Mouse (Mus musculus): ENCODE measurements around the gene Tspyl1. TPM values are rescaled to one million over a fixed set of nuclear protein-coding genes. Genes with fewer than 3 reads are reported as not detected.
A peak's percentile ranks its signal among the peaks of the same experiment; 100 is the strongest.
"Not testable (repeated sequence)": the region's sequence is repeated elsewhere in the genome, so short reads cannot be mapped to it uniquely, and the experiment has no call there.

Tspyl1 gene
- 81.0 and 83.2 TPM in 2 replicates for polyA plus RNA-seq (2015; fragmentation: Nextera tagmentation; extraction: Ambion mirVana)

- no peaks in the 10 kb centered on the region for H3K9me3 ChIP-seq
- peak within 1 kb of the TSS; percentile 57 for H3K4me2 ChIP-seq
- ATAC-seq (ENCODE audit: insufficient number of reproducible peaks, low FRiP score, low TSS enrichment, low read depth): peak; percentile 94
- H3K27me3 ChIP-seq: no peaks in the 10 kb centered on the region
- H3K4me3 ChIP-seq: peak within 1 kb of the TSS; percentile 96
- peaks cover under 1% of the 10 kb centered on the region; the same call in 1 of the 2 replicates for H3K36me3 ChIP-seq
- WGBS: under 1% methylated on average over 38 of the region's 38 CpGs
- H3K4me1 ChIP-seq: peaks cover 21% of the 10 kb centered on the region
- H3K27ac ChIP-seq: peak within 1 kb of the TSS; percentile 90
- H3K9ac ChIP-seq: peak within 1 kb of the TSS; percentile 92
Measured at GRCm38 (mm10) chr10:34281962-34282388, at the start of gene Tspyl1. Tspyl1 (plus strand) TSS chr10:34282190.

DNA sequence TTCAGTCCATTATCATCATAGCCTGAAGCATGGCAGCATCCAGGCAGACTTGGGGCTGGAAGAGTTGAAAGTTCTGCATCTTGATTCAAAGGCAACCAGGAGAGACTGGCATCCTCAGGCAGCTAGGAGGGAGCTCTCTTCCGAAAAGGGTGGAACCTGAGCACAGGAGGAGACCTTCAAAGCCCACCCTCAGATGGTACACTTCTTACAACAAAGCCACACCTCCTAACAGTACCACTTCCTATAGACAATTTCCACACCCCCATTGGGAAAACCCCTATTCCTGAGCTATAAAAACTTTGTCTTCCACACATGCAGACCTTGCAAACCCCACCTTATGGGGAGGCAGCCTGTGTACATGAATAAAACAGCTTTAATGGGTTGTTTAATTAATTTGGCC lies 48.6 kb upstream of the Tspyl1 start:
- H3K4me3 ChIP-seq: no peak overlapping the region
- H3K27ac ChIP-seq: no peak overlapping the region
- H3K9ac ChIP-seq: no peak overlapping the region
- H3K4me2 ChIP-seq: no peak overlapping the region
- no peak for ATAC-seq (ENCODE audit: insufficient number of reproducible peaks, low FRiP score, low TSS enrichment, low read depth)
- H3K27me3 ChIP-seq: no peaks in the 10 kb centered on the region
- H3K4me1 ChIP-seq: no peaks in the 10 kb centered on the region
- 75% methylated on average over 1 of the region's 1 CpGs for WGBS
- no peaks in the 10 kb centered on the region for H3K9me3 ChIP-seq
- no peaks in the 10 kb centered on the region for H3K36me3 ChIP-seq

DNA sequence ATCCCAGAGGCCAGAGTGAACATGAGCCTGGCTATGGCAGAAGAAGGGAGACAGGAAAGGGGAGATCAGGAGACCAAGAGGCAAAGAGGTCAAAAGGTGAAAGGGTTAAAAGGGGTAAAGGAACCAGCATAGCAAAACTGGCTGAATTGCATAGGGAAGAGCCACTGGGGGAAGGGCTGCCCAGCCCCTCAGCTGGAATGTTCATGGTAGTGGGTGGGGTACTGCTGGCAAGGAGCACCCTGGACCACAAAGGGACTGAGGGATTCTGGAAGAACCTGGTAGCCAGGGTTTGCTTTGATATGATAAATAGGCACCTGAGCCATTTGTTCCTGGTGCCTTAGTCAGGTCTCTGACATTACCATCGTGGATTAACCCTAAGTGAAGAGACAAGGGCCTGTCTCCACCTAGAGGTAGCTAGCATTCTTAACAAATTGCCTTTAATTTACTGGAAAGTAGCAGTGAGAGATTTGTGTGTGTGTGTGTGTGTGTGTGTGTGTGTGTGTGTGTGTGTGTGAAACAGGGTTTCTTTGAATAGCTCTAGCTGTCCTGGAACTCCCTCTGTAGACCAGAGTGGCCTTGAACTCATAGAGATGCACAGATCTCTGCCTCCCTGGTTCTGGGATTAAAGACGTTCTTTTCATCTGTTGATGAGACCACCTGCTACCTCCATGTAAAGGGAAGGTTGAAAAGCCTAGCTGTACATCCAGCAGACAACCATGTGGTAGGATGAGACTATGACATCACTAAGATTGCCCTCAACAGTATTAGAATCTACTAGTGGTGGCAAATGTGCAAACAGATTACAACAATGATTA lies 47.9 kb upstream of the Tspyl1 start:
- H3K9me3 ChIP-seq: no peaks in the 10 kb centered on the region
- no peaks in the 10 kb centered on the region for H3K27me3 ChIP-seq
- no peak overlapping the region for H3K4me2 ChIP-seq
- H3K4me1 ChIP-seq: no peaks in the 10 kb centered on the region
- H3K4me3 ChIP-seq: no peak overlapping the region
- H3K9ac ChIP-seq: no peak overlapping the region
- 25% methylated on average over 2 of the region's 2 CpGs for WGBS
- ATAC-seq (ENCODE audit: insufficient number of reproducible peaks, low FRiP score, low TSS enrichment, low read depth): no peak
- no peak overlapping the region for H3K27ac ChIP-seq
- H3K36me3 ChIP-seq: no peaks in the 10 kb centered on the region

DNA sequence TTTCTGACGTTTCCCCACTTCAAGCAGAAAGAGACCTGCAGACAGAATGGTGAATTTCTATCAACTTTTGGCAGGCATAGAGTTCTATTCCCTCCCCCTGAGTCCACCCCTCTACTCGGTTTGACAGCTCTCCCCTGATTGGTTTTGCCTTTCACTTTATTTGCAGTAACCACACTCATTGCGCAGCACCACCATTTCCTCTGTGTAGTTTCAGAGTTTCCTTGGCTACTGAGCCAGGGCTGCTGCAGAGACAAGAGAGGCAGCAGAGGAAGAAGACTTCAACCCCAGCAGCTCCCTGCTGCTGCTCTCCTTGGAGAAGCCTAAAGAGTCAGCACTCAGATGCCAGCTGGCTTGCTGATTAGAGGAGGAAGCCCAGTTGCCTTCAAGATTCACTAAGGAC lies 46.6 kb upstream of the Tspyl1 start:
- Histone ChIP-seq H3K9ac (no peak overlapping the region), H3K4me2 (no peak overlapping the region), H3K36me3 (no peaks in the 10 kb centered on the region), H3K9me3 (no peaks in the 10 kb centered on the region), H3K4me3 (no peak overlapping the region), H3K27ac (no peak overlapping the region), H3K27me3 (no peaks in the 10 kb centered on the region), H3K4me1 (no peaks in the 10 kb centered on the region)
- 26% methylated on average over 3 of the region's 3 CpGs for WGBS
- no peak for ATAC-seq (ENCODE audit: insufficient number of reproducible peaks, low FRiP score, low TSS enrichment, low read depth)

- no peak overlapping the region for H3K4me3 ChIP-seq
- no peak overlapping the region for H3K4me2 ChIP-seq
- WGBS: 76% methylated on average over 5 of the region's 5 CpGs
- H3K9ac ChIP-seq: no peak overlapping the region
- H3K36me3 ChIP-seq: no peaks in the 10 kb centered on the region
- H3K27ac ChIP-seq: no peak overlapping the region
- no peaks in the 10 kb centered on the region for H3K4me1 ChIP-seq
- no peak for ATAC-seq (ENCODE audit: insufficient number of reproducible peaks, low FRiP score, low TSS enrichment, low read depth)
- no peaks in the 10 kb centered on the region for H3K27me3 ChIP-seq
- no peaks in the 10 kb centered on the region for H3K9me3 ChIP-seq
Measured at GRCm38 (mm10) chr10:34236569-34236968, 45.4 kb upstream of the Tspyl1 start.

GRCm38 (mm10) chr10:34238536-34238935 lies 43.5 kb upstream of the Tspyl1 start:
- WGBS: 69% methylated on average over 4 of the region's 4 CpGs
- H3K4me1 ChIP-seq: no peaks in the 10 kb centered on the region
- H3K4me3 ChIP-seq: no peak overlapping the region
- no peaks in the 10 kb centered on the region for H3K9me3 ChIP-seq
- no peak overlapping the region for H3K4me2 ChIP-seq
- no peak overlapping the region for H3K27ac ChIP-seq
- no peak overlapping the region for H3K9ac ChIP-seq
- no peak for ATAC-seq (ENCODE audit: insufficient number of reproducible peaks, low FRiP score, low TSS enrichment, low read depth)
- H3K36me3 ChIP-seq: no peaks in the 10 kb centered on the region
- H3K27me3 ChIP-seq: no peaks in the 10 kb centered on the region

- Histone ChIP-seq H3K9me3 (no peaks in the 10 kb centered on the region), H3K27ac (no peak overlapping the region), H3K9ac (no peak overlapping the region), H3K27me3 (no peaks in the 10 kb centered on the region), H3K36me3 (no peaks in the 10 kb centered on the region), H3K4me1 (peaks cover 6% of the 10 kb centered on the region; the same call in 1 of the 2 replicates), H3K4me2 (no peak overlapping the region), H3K4me3 (no peak overlapping the region)
- 73% methylated on average over 5 of the region's 5 CpGs for WGBS
- ATAC-seq (ENCODE audit: insufficient number of reproducible peaks, low FRiP score, low TSS enrichment, low read depth): no peak
Measured at GRCm38 (mm10) chr10:34244745-34245144, 37.2 kb upstream of the Tspyl1 start.

- WGBS: 62% methylated on average over 2 of the region's 2 CpGs
- no peaks in the 10 kb centered on the region for H3K27me3 ChIP-seq
- no peak overlapping the region for H3K4me2 ChIP-seq
- peaks cover 6% of the 10 kb centered on the region; the same call in 1 of the 2 replicates for H3K4me1 ChIP-seq
- no peak for ATAC-seq (ENCODE audit: insufficient number of reproducible peaks, low FRiP score, low TSS enrichment, low read depth)
- H3K27ac ChIP-seq: no peak overlapping the region
- no peak overlapping the region for H3K4me3 ChIP-seq
- H3K9ac ChIP-seq: no peak overlapping the region
- no peaks in the 10 kb centered on the region for H3K9me3 ChIP-seq
- no peaks in the 10 kb centered on the region for H3K36me3 ChIP-seq
Measured at GRCm38 (mm10) chr10:34246106-34246505, 35.9 kb upstream of the Tspyl1 start.

DNA sequence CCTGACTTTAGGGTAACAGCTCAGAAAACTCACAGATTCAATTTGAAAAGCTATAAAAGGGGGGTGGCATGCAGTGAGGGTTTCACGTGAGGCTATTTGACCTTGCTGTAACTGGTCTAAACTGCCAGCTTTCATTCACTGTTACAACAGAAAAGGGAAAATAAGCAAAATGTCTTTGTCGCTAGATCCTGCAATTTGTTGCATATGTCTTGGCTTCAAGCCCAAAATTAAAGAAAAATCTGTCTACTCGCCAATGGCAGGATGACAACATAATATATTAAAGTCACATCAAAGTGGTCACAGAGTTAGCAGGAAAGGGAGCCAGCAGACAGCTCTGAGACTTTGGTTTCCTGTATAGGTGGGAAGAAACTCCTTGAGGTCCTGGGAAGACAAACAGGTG lies 34.2 kb upstream of the Tspyl1 start:
- Histone ChIP-seq H3K4me3 (no peak overlapping the region), H3K4me2 (no peak overlapping the region), H3K9ac (no peak overlapping the region), H3K27ac (0 out of 2 replicates have a peak overlapping the region, but pooled peaks have one; percentile 8), H3K4me1 (peaks cover 6% of the 10 kb centered on the region; the same call in 1 of the 2 replicates), H3K9me3 (no peaks in the 10 kb centered on the region), H3K27me3 (no peaks in the 10 kb centered on the region), H3K36me3 (no peaks in the 10 kb centered on the region)
- ATAC-seq (ENCODE audit: insufficient number of reproducible peaks, low FRiP score, low TSS enrichment, low read depth): no peak
- WGBS: 13% methylated on average over 3 of the region's 3 CpGs

DNA sequence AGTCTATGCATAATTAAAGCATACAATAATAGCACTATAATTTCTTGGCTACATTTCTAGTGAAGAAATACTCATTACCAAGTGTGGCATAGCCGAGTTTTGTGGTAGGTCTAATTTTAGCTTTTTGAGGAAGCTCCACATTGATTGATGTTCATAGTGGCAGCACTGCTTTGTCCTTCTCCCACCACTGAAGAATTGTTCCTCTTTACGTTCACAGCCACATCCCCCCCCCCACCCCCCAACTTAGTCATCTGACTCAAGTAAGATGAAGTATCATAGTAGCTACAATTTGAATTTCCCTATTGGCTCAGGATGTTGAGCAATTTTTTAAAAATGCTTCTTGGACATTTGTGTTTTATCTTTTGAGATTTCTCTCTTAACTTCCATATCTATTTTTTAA lies 32.4 kb upstream of the Tspyl1 start:
- no peak overlapping the region for H3K4me2 ChIP-seq
- H3K4me3 ChIP-seq: no peak overlapping the region
- no peak for ATAC-seq (ENCODE audit: insufficient number of reproducible peaks, low FRiP score, low TSS enrichment, low read depth)
- H3K4me1 ChIP-seq: peaks cover 6% of the 10 kb centered on the region; the same call in 1 of the 2 replicates
- no peak overlapping the region for H3K27ac ChIP-seq
- no peak overlapping the region for H3K9ac ChIP-seq
- no peaks in the 10 kb centered on the region for H3K9me3 ChIP-seq
- no peaks in the 10 kb centered on the region for H3K27me3 ChIP-seq
- H3K36me3 ChIP-seq: no peaks in the 10 kb centered on the region
- WGBS: 61% methylated on average over 2 of the region's 2 CpGs

DNA sequence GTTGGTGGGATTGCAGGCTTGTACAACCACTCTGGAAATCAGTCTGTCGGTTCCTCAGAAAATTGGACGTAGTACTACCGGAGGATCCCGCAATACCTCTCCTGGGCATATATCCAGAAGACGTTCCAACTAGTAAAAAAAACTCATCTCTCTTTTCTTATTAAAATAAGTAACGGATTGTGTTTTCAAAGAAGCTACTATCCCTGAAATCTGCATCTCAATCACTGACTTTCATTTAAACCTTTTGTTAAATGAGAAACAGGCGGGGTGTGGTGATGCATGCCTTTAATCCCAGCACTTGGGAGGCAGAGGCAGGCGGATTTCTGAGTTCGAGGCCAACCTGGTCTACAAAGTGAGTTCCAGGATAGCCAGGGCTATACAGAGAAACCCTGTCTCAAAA lies 29.2 kb upstream of the Tspyl1 start:
- not testable (repeated sequence) for H3K27ac ChIP-seq; H3K27me3 ChIP-seq; H3K9ac ChIP-seq; H3K4me2 ChIP-seq; H3K36me3 ChIP-seq; ATAC-seq (ENCODE audit: insufficient number of reproducible peaks, low FRiP score, low TSS enrichment, low read depth); H3K4me1 ChIP-seq; H3K9me3 ChIP-seq; H3K4me3 ChIP-seq
- 90% methylated on average over 9 of the region's 9 CpGs for WGBS

DNA sequence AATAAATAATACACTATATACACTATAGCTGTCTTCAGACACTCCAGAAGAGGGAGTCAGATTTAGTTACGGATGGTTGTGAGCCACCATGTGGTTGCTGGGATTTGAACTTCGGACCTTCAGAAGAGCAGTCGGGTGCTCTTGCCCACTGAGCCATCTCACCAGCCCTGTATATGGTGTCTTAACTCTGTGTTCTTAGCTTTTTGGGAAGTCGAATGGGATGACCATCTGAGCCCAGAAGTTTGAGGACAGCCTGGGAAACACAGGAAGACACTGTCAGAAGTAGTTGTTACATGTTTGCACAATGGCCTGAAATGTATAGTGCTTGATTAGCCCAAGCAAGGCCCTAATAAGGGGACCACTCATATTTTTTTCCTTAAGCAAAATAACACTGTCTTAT lies 16.9 kb upstream of the Tspyl1 start:
- no peaks in the 10 kb centered on the region for H3K36me3 ChIP-seq
- H3K4me2 ChIP-seq: no peak overlapping the region
- WGBS: 87% methylated on average over 4 of the region's 4 CpGs
- H3K9me3 ChIP-seq: no peaks in the 10 kb centered on the region
- no peak for ATAC-seq (ENCODE audit: insufficient number of reproducible peaks, low FRiP score, low TSS enrichment, low read depth)
- no peak overlapping the region for H3K9ac ChIP-seq
- H3K4me3 ChIP-seq: no peak overlapping the region
- H3K4me1 ChIP-seq: no peaks in the 10 kb centered on the region
- H3K27me3 ChIP-seq: no peaks in the 10 kb centered on the region
- no peak overlapping the region for H3K27ac ChIP-seq
